Mouse (Mus musculus) urinary bladder, postnatal 14 days (tissue): ENCODE results near the gene Apol7a.
A peak's percentile ranks its signal among the peaks of the same experiment; 100 is the strongest.
"Not testable (repeated sequence)": the region's sequence is repeated elsewhere in the genome, so short reads cannot be mapped to it uniquely, and the experiment has no call there.

Source experiments
- DNase-seq: peaks from one replicate; pipeline ENCODE4 v3.0.0; 2021; ENCODE audit warnings: low spot score

The Apol7a gene

DNA sequence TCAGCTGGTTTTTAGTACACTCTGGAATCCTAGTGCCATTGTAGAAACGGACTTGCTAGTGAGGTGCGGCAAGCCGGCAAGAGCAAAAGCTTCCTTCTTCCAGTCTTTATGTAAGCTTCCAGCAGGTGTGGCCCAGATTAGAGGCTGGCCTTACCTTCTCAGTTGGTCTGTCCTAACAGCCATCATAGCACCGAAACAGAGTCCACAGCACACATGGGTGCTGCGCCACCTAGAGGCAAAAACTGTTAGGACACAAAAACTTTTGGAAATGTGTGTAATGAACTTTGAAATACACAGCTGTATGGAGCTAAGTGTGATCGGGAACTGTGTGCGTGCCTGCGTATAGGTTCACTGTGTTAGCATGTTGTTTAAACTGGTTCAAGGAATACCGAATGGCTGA lies at the start of gene Apol7a:
Gene Apol7a, minus strand, starts transcription at position 84 of the 400 bp plus-strand sequence.
- peak; percentile 57 for DNase-seq

DNA sequence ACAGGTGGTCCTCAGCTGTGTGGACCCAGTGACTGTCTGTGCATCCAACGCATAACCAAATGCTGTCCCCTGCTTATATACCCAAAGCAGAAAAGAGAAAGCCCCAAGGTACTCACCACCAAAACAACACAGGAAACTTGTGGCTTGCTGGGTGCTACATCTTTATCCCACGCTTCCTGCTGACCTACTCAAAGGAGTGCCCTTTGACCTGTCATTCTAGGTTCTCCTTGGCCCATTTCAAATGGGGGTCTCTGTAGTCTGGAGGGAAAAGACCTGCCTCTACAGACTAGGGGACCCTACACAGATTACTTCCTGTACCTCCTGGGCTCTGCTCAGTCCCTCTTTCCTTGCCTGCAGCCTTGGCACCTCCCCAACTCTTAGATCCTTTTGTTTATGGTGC lies 48.5 kb upstream of the Apol7a start, which contains the start of gene Apol7b:
Gene Apol7b, minus strand, starts transcription at position 101 of the 400 bp plus-strand sequence.
- not testable (repeated sequence) for DNase-seq

DNA sequence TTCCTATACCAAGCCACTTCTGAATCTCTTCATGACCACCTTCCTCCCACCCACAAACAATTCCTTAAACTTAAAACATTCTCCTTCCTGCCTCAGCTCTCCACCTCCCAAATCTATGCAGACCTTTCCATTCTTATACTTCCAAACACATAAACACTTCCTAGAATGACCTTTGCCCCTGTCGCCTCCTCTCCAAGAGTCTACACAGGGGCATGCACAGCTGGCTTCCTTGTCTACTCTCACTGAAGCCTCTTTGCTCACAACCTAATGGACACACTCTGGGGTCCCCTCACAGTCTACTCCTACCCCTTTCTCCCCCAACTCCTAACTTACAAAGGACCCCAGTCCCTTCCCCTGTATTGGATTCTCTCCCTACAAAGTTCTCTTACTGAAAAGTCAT lies 46.8 kb upstream of the Apol7a start:
- DNase-seq, result not testable (repeated sequence)

DNA sequence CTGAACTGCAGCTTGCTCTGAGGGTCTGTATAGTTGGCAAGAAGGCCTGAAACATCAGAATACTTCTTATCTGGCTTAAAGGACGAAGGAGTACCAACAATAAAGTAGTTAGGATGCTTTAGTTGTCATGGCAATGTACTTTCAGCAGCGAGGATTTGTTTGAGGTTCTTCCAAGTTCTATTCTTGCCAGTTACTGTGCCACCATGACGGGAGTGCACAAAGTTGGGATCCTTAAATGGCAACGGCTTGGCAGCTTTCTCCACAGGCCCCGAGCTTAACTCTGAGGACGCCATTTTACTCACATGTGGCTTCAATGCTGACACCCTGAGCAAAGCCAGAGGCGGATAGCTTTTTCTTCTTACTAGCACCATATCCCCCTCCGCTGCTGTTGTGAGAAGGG lies 45.8 kb upstream of the Apol7a start:
- not testable (repeated sequence) for DNase-seq

DNA sequence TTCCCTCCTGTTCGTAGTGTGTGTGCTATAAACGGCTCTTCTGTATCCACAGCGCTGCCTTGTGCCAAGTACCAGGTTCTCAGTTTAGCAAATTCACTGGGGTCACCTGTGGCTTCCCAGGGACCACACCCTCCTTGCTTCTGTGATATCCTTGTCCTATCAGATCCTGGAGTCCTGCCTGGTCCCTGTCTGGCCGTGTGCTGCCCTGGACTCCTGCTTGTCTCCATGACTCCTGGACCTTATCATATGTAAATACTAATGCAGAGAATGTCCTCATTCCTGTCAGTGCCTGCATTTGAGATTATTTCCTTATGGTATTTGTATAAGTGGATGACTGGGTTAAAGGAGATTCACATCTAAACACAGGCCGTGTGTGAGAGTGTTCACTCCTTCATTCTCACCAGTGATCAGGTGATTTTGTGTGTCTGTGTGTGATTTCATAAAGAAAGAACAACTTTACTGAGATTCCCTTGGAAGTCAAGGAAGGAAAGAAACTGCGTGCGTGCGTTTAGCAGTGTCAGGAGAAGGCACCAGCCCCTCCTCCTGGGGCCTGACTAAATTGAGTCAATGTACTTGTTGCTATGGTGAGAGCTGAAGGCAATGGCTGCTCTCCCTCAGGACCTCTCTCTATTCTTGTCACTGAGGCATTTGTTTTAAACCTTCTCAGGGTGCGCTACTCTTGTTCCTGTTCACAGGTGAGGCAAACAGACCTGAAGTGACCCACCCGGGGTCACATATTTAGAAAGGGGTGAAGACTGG lies 30.0 kb upstream of the Apol7a start:
- DNase-seq, result not testable (repeated sequence)

DNA sequence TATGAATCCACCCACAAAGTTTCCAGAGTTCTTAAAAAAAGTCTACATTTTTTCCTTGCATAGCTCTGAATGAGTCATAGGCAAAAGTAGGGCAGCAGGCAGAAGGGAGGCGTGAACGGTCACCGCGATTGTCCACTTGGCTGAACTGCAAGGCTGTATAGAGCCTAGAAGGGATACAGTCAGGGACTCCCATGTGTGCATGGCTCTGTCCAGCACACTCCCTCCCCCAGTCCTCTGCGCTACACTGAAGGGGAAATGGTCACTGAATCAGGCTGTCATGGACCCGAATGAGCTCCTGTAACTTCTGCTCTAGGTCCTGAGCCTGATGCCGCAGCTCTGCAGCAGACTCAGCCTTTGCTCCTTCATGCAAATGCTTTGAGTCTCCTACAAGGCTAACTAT lies 24.0 kb upstream of the Apol7a start:
- DNase-seq, result not testable (repeated sequence)

DNA sequence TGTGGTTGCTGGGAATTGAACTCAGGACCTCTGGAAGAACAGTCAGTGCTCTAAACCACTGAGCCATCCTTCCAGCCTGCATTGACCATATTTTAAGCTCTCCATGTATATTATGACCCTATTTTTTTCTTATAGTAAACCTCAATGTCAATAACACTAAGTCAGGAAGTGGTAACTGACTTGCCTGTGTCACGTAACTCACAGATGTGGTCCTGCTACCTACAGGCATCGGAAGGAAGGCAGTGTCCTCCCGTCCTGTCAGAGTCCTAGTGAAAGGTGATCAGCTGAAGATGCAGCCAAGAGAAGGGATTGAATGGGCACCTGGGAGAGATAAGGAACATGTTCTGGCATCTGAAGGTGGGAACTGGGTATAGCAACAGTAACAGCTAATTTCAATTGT lies 20.7 kb upstream of the Apol7a start:
- DNase-seq, result not testable (repeated sequence)

DNA sequence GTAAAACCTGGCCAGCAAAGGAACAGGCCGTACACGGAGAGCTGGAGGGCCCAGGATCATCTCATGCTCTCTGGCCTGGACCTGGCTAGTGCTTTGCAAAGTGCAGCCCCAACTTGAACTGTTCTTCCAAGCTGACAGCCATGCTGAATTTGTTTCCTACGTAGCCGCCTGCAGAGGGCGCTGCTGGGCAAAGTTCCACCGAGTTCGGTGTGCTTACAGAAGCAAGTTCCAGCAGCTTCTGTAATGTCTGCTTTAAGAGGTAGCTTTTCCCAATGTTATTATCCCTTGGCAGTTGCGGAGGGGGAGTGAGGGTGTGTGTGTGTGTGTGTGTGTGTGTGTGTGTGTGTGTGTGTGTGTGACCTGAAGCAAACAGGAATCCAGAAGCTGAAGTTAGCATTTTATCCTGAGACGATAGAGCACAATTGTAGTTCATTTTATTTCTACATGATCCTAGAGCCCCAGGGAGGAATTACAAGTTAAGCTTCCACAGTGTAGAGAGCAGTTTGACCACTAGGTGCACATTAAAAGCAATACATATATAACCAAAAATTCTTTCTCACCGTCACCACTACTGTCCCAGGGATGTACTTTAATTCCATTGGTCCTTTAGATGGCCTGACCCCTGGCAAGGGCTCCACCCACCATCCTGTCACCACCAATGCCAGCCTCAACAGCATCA lies 17.9 kb upstream of the Apol7a start:
- not testable (repeated sequence) for DNase-seq

DNA sequence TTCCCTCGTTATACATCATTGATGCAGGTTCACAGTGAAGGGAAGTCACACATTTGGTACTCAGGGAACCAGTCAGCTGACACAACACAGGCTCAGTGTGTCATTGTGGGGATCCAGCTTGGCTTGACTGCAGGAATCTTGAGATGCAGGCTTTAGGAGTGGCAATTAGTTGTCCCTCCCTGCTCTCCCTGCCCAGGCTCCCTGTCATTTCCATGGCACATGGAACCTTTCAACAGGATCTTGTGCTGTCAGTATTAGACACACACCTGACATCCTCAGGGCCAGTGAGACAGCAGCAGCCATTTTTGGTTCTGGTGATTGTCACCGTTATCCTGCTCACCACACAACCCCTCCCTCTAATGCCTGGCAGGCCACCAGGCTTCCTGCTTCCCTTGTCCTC lies 16.7 kb upstream of the Apol7a start:
- not testable (repeated sequence) for DNase-seq

DNA sequence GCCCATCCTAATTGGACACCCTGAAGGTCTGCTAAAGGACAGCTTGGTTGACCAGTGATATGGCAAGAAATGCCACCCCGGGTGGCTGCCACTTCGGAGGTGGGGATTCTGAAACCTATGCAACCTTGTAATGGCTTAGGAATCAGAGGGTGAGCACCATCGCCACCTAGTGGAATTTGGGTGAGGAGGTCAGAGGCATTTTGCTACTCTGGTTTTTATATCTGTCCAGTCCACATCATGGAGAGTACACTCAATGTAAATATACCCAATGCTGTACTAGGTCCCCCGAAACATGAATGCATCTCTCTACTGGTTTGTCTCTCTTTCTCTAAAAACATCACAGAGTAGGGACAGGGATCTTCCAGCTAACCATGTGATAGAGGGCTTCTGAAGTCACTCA lies 13.8 kb upstream of the Apol7a start:
- DNase-seq, result not testable (repeated sequence)

DNA sequence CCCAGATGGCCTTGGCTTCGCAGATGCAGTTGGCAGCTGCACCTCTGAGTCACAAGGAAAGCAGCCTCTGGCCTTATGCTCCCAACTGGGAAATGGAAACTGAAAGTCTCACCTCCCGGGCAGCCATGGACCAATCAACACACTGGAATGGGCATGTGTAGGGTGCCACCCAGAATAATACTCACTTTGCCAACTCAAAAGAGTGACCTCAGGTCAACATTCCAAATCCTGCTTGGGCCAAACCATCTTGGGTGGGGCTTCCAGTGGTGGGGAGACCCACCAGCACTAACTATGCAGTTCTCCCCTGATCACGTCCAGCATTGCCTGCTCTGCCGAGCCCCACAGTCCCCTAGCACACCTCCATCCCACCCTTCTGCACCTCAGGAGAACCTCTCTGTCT lies 12.1 kb upstream of the Apol7a start, which contains the start of gene Apol9a:
Gene Apol9a, minus strand, starts transcription at position 101 of the 400 bp plus-strand sequence.
- DNase-seq, result not testable (repeated sequence)

DNA sequence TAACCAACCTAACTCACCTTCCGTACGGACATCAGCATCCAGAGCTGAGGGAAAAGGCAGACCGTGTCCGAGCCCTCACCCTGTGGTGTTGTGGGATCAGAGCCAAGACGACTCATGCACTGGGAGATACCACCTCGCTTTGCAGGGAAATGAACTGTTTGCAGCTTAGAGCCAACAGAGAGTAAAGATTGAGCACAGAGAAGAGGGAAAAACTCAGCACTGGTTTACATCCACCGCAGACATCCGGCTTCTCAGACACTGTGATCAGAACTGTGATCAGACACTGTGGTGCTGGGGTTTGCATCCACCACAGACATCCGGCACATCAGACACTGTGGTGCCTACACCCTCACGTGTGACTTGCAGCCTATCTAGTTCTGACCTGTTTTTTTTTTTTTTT lies 7.5 kb upstream of the Apol7a start:
- DNase-seq, result peak; percentile 19

DNA sequence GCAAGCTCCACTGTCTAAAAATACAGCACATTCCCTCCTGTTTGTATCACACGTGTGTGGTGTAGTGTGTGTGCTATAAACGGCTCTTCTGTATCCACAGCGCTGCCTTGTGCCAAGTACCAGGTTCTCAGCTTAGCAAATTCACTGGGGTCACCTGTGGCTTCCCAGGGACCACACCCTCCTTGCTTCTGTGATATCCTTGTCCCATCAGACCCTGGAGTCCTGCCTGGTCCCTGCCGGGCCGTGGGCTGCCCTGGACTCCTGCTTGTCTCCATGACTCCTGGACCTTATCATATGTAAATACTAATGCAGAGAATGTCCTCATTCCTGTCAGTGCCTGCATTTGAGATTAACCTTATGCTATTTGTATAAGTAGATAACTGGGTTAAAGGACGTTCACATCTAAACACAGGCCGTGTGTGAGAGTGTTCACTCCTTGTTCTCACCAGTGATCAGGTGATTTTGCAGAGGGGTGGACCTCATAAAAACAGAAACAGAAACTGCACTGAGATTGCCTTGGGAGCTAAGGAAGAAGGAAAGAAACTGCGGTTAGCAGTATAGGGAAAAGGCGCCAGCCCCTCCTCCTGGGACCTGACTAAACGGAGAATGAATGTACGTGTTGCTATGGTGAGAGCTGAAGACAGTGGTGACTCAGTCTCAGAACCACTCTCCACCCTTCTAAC lies 1.3 kb downstream of the Apol7a start:
- peak; percentile 65 for DNase-seq

DNA sequence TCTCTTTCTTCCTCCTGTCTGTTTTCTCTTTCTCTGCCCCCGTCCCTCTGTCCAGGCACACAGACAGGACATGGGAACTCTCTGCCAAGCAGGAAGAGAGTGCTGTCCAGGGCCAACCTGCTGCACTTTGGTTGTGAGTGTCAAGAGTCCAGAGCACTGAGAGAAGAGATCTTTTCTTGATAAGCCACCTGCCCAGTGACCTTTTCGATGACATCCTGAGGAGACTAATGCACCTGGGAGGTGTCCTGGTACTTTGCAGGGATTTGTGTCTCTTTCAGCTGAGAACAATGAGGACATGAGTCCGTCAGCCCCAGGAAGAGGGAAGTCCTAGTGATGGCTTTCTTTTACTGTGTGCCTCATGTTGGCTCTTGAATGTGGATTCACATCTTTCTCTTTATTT lies 5.1 kb downstream of the Apol7a start:
- not testable (repeated sequence) for DNase-seq

DNA sequence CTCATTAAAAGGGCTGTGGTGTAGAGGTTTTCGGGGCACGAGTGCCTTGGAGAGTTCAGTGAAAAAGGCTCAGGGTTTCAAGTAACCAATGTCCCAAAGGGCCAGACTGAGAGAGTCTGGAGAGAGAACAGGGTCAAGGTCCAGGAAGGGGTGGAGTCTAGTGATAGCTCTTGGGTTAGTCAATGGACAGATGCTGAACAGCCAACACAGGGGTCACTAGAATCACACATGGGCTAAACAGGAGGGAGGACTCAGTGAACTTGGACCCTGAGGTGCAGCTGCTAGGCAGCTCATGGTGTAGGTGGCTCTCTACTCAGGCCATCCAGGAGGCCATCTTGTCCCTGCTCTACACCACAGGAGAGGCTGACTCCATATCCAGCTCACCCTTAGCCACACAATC lies 11.4 kb downstream of the Apol7a start:
- DNase-seq, result no peak

DNA sequence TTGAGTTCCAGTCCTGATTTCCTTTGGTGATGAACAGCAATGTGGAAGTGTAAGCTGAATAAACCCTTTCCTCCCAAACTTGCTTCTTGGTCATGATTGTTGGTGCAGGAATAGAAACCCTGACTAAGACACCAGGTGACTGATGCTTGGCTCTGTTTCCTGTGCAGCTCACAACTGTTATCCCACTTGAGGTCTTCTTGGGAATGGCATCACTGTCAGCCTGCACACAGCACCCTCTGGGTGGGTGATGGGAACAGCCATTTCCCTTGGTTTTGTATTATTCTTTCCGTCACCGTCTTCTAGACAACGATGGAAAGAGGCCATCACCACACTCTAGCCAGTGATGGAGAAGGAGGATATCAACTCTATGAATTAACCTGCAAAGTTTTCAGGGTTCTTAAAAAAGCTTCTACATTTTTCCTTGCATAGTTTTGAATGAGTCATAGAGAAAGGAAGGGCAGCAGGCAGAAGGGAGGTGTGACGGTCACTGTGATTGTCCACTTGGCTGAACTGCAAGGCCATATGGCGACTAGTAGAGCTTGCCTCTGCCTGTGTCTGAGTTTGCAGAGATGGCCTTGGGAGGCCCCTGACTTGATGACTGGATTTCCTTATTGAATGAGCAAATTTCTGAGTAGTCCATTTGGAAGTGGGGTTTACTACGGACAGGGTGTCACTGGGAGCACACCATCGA lies 14.4 kb downstream of the Apol7a start:
- no peak for DNase-seq

DNA sequence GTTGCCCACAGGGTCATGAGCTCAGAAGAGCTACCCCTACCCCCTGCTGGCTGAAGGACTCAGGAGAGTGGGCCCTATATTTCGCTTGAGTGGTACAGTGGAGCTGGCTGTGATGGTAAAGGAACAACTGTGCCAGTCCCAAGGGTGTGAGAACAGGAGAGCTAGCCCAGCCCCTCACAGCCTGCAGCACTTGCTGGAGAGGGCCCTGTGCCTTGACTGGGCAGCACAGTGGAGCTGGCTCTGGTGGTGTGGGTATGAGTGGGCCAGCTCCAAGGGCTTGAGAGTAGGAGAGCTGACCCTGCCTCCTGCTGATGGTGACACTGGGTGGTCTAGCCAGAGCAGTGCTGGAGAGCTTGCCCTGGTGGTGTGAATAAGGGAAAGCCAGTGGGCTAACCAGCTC lies 16.0 kb downstream of the Apol7a start:
- DNase-seq, result no peak

DNA sequence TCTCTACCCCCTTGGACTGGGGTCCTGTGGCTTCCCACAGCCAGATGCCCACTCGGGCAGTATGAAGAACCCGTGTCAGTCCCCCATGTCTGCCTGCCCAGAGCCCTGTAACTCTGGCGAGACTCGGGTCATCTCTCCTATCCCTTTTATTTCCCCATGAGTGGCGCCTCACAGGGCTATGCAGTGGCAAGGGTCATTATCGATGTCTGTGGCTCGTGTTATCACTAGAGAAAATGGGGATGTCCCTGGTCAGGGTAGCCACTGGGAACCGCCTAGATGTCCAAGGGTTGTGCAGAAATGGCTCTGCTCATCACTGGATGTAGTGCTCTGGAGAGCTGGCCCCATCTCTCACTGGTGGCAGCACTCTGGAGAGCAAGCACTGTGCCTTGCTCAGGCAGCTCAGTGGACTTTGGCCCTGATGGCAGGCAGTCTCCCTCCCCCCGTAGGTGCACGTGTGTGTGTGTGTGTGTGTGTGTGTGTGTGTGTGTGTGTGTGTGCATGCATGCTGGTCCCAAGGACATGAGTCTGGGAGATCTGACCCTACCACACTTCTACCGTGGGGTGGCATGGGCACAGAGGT lies 16.5 kb downstream of the Apol7a start:
- DNase-seq, result no peak

DNA sequence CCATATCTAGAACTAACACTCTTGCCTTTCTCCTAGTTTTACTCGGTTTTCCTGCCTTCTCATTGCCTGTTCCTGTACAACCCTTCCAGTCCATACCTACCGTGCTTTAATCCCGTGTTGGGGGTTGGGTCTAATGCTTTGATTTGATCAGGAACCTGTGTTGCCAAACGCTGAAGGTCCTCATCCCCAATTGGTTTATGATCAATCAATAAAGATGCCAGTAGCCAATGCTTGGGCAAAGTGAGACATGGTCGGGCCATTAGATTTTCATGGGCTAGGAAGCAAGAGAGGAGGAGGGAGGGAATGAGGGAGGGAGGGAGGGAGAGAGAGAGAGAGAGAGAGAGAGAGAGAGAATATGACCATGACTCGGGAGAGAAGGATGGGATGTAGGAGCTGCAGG lies 17.4 kb downstream of the Apol7a start:
- no peak for DNase-seq

DNA sequence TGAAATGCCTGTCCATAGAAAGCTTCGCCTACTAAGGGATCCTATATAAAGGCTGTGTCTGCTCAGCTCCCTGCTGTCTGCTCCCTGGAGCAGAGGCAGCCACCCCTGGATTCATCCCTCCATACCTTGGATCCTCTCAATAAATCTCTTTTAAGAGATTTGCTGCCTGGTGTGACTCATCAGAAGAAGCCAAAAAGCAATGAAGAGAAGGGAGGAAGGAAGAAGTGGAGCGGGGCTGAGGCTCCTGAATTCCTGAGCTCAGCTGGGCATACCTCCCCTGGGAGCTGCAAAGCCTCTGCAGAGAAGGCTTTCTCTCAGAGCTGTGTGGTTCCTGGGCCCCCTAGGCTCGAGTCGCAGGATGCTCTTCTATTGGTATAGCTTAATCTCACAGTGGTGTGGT lies 19.0 kb downstream of the Apol7a start:
- no peak for DNase-seq

DNA sequence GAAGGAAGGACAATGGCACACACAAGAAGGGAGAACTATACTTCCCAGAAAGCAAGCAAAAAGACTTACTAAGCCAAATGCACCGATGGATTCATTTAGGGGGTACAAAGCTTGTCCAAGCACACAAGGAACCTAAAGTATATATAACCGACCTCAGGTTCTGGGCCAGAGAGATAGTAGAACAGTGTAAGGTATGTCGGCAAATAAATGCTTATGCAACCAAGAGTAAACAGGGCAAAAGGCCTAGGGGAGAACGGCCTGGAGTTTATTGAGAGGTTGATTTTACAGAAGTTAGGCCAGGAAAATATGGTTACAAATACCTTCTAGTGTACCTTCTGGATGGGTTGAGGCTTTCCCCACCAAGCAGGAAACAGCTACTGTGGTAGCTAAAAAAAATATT lies 21.5 kb downstream of the Apol7a start:
- DNase-seq, result no peak

DNA sequence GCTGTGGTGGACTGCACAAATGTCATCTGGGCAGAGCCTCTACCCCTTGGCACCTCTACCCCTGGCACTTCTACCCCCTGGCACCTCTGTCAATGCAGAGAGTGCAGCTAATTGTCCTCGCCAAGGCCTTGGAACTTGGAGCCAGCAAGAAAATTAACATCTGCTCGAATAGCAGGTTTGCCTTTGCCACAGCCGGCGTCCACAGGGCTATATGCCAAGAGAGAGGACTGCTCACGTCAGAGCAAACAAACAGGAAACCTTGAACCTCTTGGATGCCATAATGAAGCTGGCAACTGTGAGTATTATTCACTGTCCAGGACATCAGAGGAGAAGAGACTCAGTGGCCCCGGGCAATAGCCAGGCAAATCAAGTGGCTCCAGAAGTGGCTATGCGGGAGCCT lies 22.0 kb downstream of the Apol7a start:
- DNase-seq, result no peak
